Mouse (Mus musculus) brain, adult 2 months (tissue): Measurements from ENCODE around the gene Cldn15.
A peak's percentile ranks its signal among the peaks of the same experiment; 100 is the strongest.
"Not testable (repeated sequence)": the region's sequence is repeated elsewhere in the genome, so short reads cannot be mapped to it uniquely, and the experiment has no call there.

Experiments used
- DNase-seq: peaks from one replicate; pipeline ENCODE4 v3.0.0; 2011; ENCODE audit warnings: low read depth, low spot score

Cldn15 gene

GRCm38 (mm10) chr5:136966331-136966730, at the start of gene Cldn15:
TSS of gene Cldn15 (plus strand) at chr5:136966616.
- DNase-seq, result no peak

GRCm38 (mm10) chr5:136917613-136918242, 48.7 kb upstream of the Cldn15 start:
- DNase-seq, result no peak

- DNase-seq, result peak; percentile 97
Measured at GRCm38 (mm10) chr5:136918655-136919472, 47.6 kb upstream of the Cldn15 start.

GRCm38 (mm10) chr5:136919546-136920301, 46.7 kb upstream of the Cldn15 start:
- no peak for DNase-seq

- DNase-seq, result no peak
Measured at GRCm38 (mm10) chr5:136922830-136923229, 43.6 kb upstream of the Cldn15 start.

- DNase-seq, result no peak
Measured at GRCm38 (mm10) chr5:136923751-136924478, 42.5 kb upstream of the Cldn15 start.

- DNase-seq, result peak; percentile 94
Measured at GRCm38 (mm10) chr5:136929073-136929472, 37.3 kb upstream of the Cldn15 start.

- peak; percentile 47 for DNase-seq
Measured at GRCm38 (mm10) chr5:136931896-136932295, 34.5 kb upstream of the Cldn15 start.

- no peak for DNase-seq
Measured at GRCm38 (mm10) chr5:136932956-136933355, 33.5 kb upstream of the Cldn15 start.

GRCm38 (mm10) chr5:136933930-136934329, 32.5 kb upstream of the Cldn15 start:
- no peak for DNase-seq

GRCm38 (mm10) chr5:136935905-136936695, 30.3 kb upstream of the Cldn15 start:
- no peak for DNase-seq

GRCm38 (mm10) chr5:136936750-136937149, 29.7 kb upstream of the Cldn15 start:
- no peak for DNase-seq

GRCm38 (mm10) chr5:136937621-136938020, 28.8 kb upstream of the Cldn15 start:
- no peak for DNase-seq

GRCm38 (mm10) chr5:136939284-136939683, 27.1 kb upstream of the Cldn15 start:
- no peak for DNase-seq

GRCm38 (mm10) chr5:136940029-136940428, 26.4 kb upstream of the Cldn15 start:
- DNase-seq, result not testable (repeated sequence)

GRCm38 (mm10) chr5:136940845-136941560, 25.4 kb upstream of the Cldn15 start:
- no peak for DNase-seq

GRCm38 (mm10) chr5:136942781-136943180, 23.6 kb upstream of the Cldn15 start:
- DNase-seq, result no peak

- no peak for DNase-seq
Measured at GRCm38 (mm10) chr5:136943382-136943781, 23.0 kb upstream of the Cldn15 start.

- DNase-seq, result peak; percentile 78
Measured at GRCm38 (mm10) chr5:136945084-136945483, 21.3 kb upstream of the Cldn15 start.

- DNase-seq, result no peak
Measured at GRCm38 (mm10) chr5:136947874-136948273, 18.5 kb upstream of the Cldn15 start.
